Mouse (Mus musculus) left cerebral cortex, adult 9 months (tissue): ENCODE results near the gene Asb16.

Source experiments
- DNase-seq, 2 experiments: peaks; one replicate each; pipeline ENCODE4 v3.0.0; 2022; ENCODE audit warnings: low spot score in 2 of 2

The Asb16 gene

DNA sequence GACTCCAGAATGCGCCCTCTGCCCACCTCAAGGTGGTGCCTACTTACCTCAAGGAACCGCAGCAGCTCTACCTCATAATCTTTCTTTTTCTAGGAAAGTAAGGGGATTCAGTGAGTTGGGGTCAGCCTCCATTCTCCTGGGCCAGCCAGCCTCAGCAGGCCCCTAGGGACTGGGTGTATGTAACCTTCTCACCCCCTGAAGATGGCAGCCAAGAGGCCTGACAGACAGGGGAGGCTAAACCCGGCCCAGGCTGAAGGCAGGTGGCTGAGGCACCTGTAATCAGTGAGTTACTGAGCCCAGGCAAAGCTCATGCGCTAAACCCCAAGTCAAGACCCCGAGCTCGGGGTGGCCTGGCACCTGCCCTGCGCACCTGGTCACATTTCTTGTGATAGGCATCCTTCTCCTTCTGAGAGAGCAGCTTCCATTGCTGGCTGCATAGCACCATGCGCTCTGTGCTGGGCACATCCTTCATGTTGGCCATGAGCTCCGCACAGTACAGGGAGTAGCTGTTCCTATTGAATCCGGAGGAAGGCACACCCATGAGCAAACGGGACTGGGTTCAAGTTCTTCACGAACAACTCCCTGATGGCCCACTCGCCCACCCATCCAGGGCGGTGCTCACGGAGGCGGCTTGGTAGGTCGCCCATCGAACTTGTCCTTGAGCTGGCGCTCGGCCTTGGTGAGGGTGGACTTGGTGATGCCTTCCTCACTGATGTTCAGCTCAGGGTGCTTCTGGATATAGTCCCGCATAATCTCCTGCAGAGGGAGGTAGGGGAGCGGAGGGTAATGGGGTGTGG is 41.5 kb downstream of the Asb16 start:
- no peak for DNase-seq

DNA sequence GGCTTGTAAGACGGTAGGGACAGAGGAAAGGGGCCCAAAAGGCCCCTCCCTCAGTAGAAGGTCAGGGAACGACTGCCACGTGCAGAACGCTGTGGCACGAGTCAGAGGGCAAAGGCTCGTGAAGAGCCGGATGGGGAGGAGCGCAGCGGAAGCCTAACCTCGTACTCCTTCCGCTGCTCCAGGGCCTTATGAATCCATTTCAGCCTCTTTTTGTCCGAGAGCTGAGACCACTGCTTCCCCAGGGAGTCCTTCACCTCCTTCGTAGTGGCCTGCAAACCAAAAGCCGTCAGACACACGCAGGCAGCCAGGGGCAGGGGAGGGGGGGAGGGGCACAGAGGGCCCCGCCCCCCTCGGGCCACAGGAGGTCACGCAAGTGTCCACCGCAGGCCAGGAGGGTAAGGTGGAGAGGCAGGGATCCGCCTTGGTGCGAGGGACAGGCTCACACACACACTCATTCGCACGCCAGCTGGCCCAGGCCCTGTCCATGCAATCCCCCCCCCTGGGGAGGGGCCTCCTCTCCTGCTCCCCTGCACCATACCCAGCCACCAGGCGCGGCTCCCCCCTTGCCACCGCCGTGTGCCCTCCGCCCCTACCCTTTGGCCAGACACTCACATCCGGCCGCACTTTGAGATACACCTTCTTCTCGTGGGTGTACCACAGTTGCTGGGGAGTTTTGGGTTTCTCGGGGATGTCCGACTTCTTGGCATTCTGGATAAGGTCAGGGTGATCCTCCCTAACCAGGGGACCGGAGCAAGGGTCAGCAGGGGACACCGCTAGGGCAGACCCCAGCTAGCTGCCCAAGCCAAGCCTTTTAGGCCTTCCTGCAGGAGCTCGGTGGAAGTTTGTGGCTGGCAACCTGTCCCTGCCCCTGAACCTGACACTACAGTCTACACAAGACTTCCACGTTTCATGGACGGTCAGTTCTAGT is 42.5 kb downstream of the Asb16 start:
- no peak for DNase-seq

DNA sequence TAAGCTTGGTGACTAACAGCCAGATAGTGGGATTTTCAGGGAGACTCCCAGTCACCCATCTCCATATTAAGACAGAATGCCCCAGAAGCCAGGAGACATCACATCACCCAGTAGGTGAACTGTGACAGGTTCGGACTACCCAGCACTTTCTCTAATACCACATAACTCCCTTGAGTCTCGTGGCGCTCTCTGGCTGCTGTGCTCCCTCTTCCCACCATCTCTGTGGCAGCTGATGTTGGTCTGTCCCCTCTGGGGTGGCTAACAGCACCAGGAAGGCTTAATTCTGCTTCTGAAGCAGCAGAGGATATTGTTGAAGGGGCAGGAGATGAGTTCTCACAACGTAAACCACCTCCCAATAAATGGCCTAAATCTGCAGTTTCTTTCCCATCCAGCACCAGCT is 43.4 kb downstream of the Asb16 start:
- DNase-seq, result no peak

DNA sequence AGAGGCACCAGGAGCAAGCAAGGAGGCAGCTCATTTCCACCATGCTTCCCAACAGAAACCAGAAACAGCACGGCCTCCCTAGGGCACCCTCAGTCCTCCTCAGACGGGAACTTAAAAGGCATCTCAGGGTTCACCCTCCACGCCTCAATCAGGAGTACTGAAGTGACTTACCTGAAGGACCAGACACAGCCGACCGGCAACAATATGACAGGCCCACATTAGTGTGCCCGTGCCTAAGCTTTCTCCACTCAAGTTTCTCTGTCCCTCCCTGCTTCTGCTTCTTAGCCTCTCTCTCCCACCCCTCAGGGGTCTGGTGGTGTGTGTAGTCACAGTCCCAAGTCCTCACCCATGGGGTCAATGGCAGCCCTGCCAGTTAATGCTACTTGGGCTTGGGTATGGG is 44.0 kb downstream of the Asb16 start:
- DNase-seq, result no peak

DNA sequence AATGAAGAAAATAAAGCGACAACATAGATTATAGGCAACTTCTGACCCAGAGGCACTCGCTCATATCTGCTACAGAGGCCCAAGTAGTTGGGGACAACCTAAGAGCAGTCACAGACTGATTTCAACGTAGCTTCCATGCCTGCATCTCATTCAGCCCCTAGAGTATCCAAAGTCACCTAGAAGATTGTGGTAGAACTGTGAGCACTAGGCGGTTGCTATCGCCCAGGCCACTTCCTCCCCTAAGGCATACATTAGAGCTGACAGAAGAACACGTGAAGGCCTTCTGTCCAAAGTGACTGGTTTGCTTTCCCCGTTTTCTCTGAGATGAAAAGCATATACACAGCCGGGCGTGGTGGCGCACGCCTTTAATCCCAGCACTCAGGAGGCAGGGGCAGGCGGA is 45.8 kb downstream of the Asb16 start:
- DNase-seq, result no peak

DNA sequence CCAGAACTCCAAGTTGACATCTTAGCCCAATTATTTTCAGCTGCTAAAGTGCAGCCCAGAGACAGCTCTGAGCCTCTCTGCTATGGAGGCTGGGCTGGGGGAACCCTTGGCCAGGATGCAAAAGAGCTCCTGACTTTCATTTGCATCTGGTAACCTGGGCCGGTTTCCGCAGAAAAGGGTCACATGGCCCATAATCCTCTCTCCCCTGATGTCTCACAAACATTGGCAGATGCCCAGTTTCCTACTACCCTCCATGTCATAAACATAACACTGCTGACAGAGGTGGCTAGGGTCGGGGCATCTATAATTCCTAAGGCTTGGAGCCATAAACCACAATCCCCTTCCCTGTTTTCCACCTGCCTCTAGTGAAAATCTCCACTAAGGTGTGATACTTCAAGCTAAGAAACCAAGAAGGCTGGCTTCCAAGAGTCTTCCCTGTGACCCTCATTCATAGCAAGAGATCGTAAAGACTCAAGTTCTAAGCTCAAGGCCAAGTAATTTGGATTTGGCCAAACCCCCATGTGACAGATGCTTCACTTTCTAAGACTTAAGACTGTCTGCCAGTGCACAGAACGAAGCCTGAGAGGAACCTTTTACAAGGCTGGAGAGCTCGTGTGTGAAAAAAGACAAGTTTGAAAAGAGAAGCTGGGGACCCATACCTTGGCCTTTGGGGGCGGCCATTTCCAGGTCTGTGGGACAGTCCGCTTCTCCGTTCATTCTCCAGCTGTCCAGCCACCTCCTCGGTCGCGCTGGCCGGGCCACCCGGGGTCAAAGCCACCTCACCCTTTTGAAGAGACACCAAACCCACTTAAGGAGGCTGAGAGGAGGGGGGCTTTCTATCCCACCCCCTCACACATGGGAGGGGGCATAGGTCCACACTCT is 47.4 kb downstream of the Asb16 start:
- DNase-seq, result no peak

DNA sequence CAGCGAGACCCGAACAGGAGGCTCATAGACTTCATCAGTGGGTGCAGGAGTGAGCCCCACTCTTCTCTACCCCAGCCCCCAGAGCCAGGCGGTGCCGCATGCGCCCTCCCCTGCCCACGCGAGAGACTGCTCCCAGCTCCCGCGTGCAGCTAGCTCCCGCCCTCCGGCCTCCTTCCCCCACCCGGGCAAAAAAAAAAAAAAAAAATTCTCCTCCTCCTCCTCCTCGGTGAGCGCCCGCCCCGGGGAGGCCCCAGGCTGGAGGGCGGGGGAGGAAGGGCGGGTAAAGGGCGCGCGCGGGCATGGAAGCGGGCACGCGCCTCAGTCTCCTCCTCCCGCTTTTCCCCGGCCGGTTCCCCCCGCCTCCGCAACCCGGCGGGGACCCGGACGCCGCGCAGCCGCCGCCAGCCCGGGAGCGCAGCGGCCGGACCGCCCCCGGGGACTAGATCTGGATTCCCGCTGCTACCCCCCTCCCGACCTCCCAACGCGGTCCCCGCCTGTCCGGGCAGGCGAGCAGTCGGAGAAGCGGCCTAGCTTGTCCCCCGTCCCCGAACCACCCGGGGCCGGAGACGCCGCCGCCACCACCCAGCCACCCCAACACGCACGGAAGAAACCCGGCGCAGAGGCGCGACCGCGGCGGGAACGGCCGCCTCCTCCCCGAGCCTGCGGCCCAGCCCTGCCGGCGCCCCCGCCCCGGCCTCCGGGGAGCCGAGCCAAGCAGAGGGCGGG is 48.2 kb downstream of the Asb16 start:
- peak in 1 of 2 experiments; percentile 83 for DNase-seq

DNA sequence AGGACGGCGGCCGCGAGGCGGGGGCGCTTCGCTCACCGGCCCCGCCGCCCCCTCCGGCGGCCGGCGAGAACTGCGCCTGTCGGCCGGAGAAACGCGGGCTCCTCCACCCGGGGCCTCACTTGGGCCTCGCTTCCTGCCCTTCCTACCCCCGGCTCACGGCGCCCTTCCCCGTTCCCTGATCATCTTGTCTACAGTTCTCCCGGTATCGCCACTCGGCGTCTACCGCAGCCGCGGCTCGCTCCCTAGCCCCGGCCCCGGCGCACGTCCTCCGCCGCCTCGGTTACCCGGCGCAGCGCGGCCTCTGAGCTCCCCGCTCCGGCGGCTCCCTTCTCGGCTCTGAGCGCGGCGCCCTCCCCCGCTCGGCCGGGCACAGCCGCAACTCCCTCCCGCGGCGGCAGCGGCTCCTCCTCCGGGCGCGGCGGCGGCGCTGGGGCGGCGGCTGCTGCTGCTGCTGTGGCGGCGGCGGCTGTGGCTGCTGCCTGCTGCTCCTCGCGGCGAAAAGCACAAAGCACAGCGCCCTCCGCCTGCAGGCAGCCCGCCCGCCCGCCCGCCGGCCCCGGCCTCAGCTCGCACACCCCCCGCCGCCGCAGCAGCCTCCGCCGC is 48.9 kb downstream of the Asb16 start:
- DNase-seq, result peak in 1 of 2 experiments; percentile 56

DNA sequence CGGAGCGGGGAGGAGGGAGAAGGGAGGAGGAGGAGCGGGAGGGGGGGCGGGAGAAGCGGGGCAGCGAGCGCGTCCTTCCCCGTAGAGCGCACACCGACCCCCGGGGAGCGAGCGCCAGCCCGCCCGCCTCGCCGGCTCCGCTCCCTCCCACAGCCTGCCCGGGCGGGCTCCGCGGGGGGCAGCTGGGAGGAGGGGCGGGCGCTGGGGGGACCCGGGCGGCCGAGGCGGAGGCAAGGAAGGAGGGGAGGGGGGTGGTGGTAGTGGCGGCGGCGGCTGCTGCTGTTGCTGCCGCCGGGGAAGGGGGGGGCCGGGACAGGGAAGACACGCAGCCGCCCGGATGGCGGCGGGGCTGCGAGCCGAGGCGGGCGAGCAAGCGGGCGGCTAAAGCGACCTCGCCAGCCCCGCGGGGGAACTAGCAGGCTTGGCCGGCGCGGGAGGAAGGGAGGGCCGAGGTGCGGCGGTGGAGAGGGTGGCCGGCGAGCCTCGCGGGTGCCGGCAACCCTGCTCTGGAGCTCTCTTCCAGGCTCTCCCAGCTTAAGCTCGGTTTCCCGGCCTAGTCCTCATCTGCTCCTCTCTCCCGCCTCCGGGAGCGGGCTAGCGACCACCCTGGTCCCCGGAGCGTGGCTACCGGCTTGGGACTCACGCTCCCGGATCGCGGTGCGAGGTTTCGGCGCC is 49.5 kb downstream of the Asb16 start:
- DNase-seq, result no peak

DNA sequence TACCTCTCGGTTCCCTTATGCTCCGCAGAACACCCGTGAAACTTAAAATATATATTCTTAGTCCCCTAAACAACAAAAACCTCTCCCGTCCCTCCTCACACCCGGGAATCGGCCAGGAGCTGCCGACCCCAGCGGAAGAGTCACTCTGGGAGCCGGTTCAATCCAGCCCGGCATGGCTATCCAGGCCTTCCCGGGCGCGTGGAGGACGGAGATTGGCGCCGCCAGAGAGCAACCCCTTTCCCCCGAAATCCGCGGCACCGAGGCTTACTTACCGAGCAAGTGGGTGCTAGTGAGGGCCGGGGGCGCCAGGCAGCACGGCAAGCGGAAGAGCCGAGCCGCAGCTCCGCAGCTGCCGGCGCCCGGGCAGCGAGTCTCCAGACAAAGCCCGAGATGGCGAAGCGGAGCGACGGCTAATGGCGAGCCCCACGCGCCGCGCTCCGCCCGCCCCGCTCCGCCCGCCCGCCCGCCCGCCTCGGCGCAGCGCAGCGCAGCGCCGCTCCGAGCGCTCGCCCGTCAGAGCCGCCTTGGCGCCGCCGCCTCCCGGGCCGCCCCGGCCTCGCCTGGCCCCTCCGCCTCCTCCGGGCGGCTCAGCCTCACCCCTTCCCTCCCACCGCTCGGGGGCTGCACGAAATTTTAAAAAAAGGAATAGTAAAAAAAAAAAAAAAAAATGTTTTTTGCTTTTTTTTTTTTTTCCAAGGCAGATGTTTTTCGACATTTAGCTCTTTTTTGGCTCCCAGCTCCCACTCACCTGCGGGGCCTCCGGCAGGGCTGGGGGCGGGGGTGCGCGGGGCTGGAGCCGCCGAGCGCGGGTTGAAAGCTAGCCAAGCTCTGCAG is 50.2 kb downstream of the Asb16 start:
- peak in 1 of 2 experiments; percentile 38 for DNase-seq

DNA sequence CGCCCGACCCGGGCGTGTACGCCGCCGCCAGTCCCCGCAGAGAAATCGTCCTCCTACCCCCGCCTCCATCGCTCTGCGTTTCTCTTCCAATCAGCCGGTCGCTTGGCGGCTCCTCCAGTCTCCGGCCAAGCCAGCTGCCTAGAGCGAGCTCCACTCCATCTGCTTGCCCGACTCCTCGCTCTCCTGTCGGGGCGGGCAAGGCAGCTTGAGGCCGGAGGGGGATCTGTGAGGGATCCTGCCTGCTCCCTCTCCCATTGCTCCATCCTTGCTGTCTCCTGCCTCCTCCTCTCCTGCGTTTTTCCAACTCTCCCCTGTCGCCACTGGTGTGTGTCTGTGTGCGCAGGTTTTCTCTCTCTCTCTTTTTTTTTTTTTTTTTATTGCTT is 50.9 kb downstream of the Asb16 start, which contains the start of gene Ubtf:
Gene Ubtf, minus strand, starts transcription at position 333 of the 383 bp plus-strand sequence.
- DNase-seq, result peak in 1 of 2 experiments; percentile 85

DNA sequence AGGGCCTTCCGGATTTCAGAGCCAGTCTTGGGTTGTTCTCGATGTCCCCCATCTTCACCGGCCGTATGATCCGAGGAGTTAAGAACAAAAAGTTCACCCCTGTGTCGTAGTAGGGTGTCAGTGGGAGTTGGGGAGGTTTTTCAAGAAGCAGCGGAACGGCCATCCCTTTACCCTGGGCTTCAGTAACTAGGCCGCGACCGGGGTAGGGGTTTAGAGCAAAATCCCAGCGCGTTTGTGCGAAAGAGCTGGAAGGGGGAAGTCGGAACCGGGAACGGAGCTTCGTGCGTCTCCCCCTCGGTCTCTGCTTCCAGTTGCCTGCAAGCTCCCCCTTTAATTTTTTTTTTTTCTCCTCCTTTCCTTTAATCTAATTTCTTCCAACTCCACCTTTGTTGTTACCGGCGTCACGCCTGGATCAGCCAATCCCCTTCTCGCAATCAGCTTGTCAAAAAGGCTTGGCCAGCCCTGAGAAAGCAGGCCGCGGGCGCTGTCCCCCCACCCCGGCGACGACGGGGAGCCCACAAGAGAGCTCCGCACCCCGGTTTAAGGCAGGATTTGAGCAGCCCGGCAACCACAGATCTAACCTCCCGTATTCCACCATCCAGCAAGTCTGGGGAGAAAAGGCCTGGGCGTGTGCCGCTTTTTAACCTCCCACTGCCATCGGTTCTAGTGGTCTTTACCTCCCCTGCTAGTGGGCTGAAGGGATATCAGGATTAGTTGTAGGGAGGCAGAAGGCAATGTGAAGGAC is 51.6 kb downstream of the Asb16 start:
- peak; percentile 84 to 92 for DNase-seq

DNA sequence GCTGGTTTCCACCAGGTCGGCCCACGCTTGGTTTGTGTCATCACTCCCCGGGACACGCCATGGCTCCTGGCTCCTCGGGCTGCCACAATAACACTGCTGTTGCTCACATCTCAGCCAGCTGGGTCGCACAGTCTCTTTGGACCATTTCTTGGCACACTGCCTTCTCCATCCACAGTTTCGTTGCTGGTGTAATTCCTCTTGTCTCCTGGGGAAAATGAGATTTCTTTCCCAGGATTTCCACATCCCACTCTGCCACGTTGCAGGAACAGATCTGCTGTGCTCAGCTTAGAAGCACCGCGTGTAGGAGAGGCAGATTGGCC is 52.1 kb downstream of the Asb16 start:
- peak in 1 of 2 experiments; percentile 84 for DNase-seq

DNA sequence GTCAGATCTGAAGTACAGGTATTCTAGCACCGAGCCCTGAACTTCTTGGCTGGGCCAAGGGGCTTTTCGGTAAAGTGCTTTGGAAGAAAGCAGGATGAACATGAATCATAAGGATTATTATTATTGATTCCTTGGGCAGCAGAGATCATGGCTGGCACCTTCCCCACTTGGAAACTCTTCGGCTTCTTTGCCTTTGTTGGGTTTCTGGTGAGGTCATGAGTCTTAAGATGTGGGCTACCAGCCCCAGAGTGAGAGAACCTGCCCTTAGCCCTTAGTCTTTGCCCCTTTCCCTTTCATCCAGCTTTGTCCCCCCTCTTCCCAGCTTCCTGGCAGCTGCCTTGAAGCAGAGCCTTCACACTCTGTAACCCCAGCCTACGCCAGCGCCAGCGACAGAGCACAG is 53.4 kb downstream of the Asb16 start:
- DNase-seq, result no peak

DNA sequence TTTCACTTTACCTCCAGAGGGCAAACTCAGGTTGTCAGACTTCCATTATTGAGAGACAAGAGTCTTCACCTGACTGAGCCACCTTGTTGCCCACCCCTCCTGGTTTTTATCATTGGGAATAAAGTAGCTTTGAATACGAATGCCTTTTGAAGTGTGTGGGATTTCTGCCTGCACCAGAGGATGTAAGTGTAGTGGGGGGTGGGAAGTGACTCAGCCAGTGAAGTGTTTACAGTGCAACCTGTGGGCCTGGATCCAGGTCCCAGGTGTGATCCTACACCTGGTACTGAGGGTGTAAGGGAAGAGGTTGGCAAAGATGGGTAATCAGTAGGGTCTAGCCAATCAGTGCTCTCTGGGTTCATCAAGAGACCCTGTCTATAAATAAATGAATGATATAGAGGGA is 55.0 kb downstream of the Asb16 start:
- no peak for DNase-seq

DNA sequence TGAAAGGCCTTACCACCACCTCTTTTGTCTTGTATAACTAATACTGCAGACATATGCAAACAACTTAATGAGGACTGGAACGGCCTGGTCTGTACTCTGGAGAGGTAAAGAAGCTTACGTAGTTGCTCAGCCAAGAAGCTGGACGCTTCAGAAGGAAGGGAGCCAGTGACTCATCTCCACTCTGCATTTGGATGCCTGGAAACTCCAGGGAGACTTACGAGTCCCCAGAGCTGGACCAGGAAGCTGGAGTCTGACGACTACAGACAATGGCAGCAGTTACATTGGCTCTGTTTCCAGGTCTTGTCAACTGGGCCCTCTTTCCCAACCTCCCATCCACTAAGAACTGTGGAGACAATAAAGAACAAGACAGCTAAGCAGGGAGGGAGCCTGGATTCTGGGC is 58.7 kb downstream of the Asb16 start:
- DNase-seq, result no peak

DNA sequence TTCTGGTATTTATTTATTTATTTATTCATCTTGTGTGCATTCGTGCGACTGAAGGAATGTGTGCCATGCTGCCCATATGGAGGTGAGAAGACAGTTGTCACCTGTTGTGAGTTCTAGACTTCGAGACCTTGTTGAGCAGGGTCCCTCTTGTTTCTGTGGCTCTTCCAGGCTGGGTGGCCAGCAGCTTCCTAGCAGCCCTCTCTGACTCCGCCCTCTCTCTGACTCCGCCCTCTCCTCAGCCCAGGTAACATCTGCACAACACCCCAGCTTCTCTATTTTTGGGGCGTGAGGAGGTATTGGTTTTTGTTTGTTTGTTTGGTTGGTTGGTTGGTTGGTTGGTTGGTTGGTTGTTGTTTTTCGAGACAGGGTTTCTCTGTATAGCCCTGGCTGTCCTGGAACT is 59.3 kb downstream of the Asb16 start:
- no peak for DNase-seq
